In the genomic region with DNA sequence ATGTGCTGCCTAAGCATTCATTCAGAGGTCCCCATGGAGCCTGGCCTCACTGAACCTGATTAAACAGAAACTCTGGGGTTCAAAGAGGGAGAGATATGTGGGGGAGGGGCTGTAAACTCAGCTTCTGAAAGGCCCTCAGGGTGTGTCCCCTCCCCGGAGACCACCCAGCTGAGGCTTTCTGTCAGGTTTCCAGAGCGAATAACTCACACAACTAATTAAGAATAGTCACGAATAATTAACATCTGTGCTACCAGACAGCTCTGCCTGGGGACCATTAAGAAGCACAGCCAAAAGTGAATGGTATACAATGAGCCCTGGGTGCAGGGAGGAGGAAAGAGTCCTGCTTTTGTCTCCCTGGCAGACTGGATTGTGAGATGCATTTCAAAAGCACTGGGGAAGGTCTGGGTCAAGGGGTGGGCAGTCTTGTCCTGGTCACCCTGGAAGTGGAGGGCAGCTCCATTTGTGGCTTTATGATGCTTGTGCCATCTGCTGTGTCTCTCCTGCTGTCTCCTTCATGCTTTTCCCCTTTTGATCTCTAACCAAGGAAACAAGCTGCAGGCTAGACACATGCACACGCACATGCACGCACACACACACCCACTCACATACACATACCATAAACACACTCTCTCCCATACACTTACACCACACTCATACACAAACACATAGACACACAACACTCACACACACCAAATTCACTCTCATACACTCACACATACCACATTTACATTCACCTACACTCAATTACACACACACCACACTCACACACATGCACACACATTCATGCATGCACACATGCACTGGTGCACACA, we compare ENCODE assay signal across 8 mouse cellular contexts. TPM values are rescaled to one million over a fixed set of nuclear protein-coding genes. Genes with fewer than 3 reads are reported as not detected.
A peak's percentile ranks its signal among the peaks of the same experiment; 100 is the strongest.
DNase-seq lines count a peak whose midpoint lies in the region; ATAC-seq and TF ChIP-seq lines count a peak whose summit lies in the region.
"Had no signal": no experiment of that assay in that cellular context is flagged by ENCODE, and none has a peak within 500 bp of the region (broad histone marks: within the 10 kb centered on the region; RNA-seq: fewer than 3 reads in every experiment).

No protein-coding gene starts in this region.

- H3K9me3 ChIP-seq in embryonic facial prominence, embryonic 14.5 days (ENCODE audit: control insufficient read depth, low read length): no peaks in the 10 kb centered on the region
- no peaks in the 10 kb centered on the region for H3K9me3 ChIP-seq in hindbrain, embryonic 15.5 days
- H3K9me3 ChIP-seq in neural tube, embryonic 11.5 days (ENCODE audit: control insufficient read depth, low read length): no peaks in the 10 kb centered on the region

- 34% methylated on average over 5 of the region's 5 CpGs for WGBS in embryonic facial prominence, embryonic 14.5 days
- WGBS in hindbrain, embryonic 15.5 days: 5% methylated on average over 5 of the region's 5 CpGs
- WGBS in neural tube, embryonic 11.5 days: 12% methylated on average over 5 of the region's 5 CpGs
- 81% methylated on average over 5 of the region's 5 CpGs for WGBS in thymus, adult 2 months

- no peak overlapping the region for H3K27ac ChIP-seq in embryonic facial prominence, embryonic 14.5 days (replicated peaks; ENCODE audit: low read depth, low read length)
- H3K27ac ChIP-seq in hindbrain, embryonic 15.5 days (replicated peaks): peak overlapping the region; percentile 32
- H3K27ac ChIP-seq in neural tube, embryonic 11.5 days (ENCODE audit: low read depth, low read length): peak overlapping the region; percentile 86
- H3K27ac ChIP-seq in thymus, adult 2 months (ENCODE audit: control insufficient read depth, insufficient read depth, low read length): no peak overlapping the region

- no peaks in the 10 kb centered on the region for H3K36me3 ChIP-seq in embryonic facial prominence, embryonic 14.5 days (ENCODE audit: control insufficient read depth, insufficient read depth, low read length)
- H3K36me3 ChIP-seq in hindbrain, embryonic 15.5 days: no peaks in the 10 kb centered on the region
- no peaks in the 10 kb centered on the region for H3K36me3 ChIP-seq in neural tube, embryonic 11.5 days (ENCODE audit: control insufficient read depth, insufficient read depth, low read length)
- H3K36me3 ChIP-seq in thymus, adult 2 months (ENCODE audit: control insufficient read depth, insufficient read depth, low read length): no peaks in the 10 kb centered on the region

- no peak overlapping the region for H3K4me3 ChIP-seq in embryonic facial prominence, embryonic 14.5 days (ENCODE audit: low read depth, low read length)
- no peak overlapping the region for H3K4me3 ChIP-seq in hindbrain, embryonic 15.5 days
- H3K4me3 ChIP-seq in neural tube, embryonic 11.5 days (ENCODE audit: low read depth, low read length): no peak overlapping the region
- no peak overlapping the region for H3K4me3 ChIP-seq in thymus, adult 2 months (ENCODE audit: control insufficient read depth, insufficient read depth, low read length)

- TF ChIP-seq POLR2A in brain, embryonic 14.5 days (IDR thresholded peaks at IDR 0.05; ENCODE audit: borderline replicate concordance, extremely low read depth, insufficient read depth, insufficient read length, poor library complexity, severe bottlenecking): no peak
- TF ChIP-seq POLR2A in thymus, adult 2 months (IDR thresholded peaks at IDR 0.05; ENCODE audit: control insufficient read depth, extremely low read depth, insufficient read depth, low read length, poor library complexity): no peak

- H3K9ac ChIP-seq in embryonic facial prominence, embryonic 14.5 days (ENCODE audit: low read depth, low read length): no peak overlapping the region
- H3K9ac ChIP-seq in hindbrain, embryonic 15.5 days: no peak overlapping the region
- peak overlapping the region; percentile 2; the same call in 1 of the 2 replicates for H3K9ac ChIP-seq in neural tube, embryonic 11.5 days (ENCODE audit: low read length)

- H3K4me2 ChIP-seq in embryonic facial prominence, embryonic 14.5 days (ENCODE audit: low read depth, low read length): no peak overlapping the region
- H3K4me2 ChIP-seq in hindbrain, embryonic 15.5 days: no peak overlapping the region
- no peak overlapping the region for H3K4me2 ChIP-seq in neural tube, embryonic 11.5 days (ENCODE audit: low read depth)

- no peaks in the 10 kb centered on the region for H3K27me3 ChIP-seq in embryonic facial prominence, embryonic 14.5 days (replicated peaks; ENCODE audit: control insufficient read depth, insufficient read depth, low read length)
- no peaks in the 10 kb centered on the region for H3K27me3 ChIP-seq in hindbrain, embryonic 15.5 days
- H3K27me3 ChIP-seq in neural tube, embryonic 11.5 days (ENCODE audit: control insufficient read depth, insufficient read depth, low read length): no peaks in the 10 kb centered on the region
- no peaks in the 10 kb centered on the region for H3K27me3 ChIP-seq in thymus, adult 2 months (ENCODE audit: control insufficient read depth, insufficient read depth, low read length)

- DNase-seq in brain, embryonic 14.5 days (ENCODE audit: low read depth): peak; percentile 93
- peak; percentile 69 for DNase-seq in embryonic facial prominence, embryonic 14.5 days (ENCODE audit: low spot score)
- peak; percentile 81 for DNase-seq in neural tube, embryonic 11.5 days (ENCODE audit: low spot score)
- DNase-seq in urinary bladder, postnatal 10 days (ENCODE audit: low spot score): no peak
- DNase-seq in thymus, adult 2 months: no peak
- no peak for DNase-seq in cerebellum, adult 11 months
- DNase-seq: kidney, adult 11 months had no signal

- ATAC-seq in embryonic facial prominence, embryonic 14.5 days (ENCODE audit: low read depth): peak; percentile 90
- ATAC-seq in hindbrain, embryonic 15.5 days (ENCODE audit: low FRiP score, low read depth): peak; percentile 63
- peak; percentile 98 for ATAC-seq in neural tube, embryonic 11.5 days (ENCODE audit: insufficient read depth, low FRiP score, low TSS enrichment)

- TF ChIP-seq CTCF in brain, embryonic 14.5 days (IDR thresholded peaks at IDR 0.05; ENCODE audit: borderline replicate concordance, extremely low read depth, insufficient read depth, insufficient read length): no peak
- TF ChIP-seq CTCF in thymus, adult 2 months (IDR thresholded peaks at IDR 0.05; ENCODE audit: borderline replicate concordance, control insufficient read depth, extremely low read depth, insufficient read depth, low read length, poor library complexity): no peak

- H3K4me1 ChIP-seq in embryonic facial prominence, embryonic 14.5 days (ENCODE audit: control insufficient read depth, insufficient read depth, low read length): no peaks in the 10 kb centered on the region
- H3K4me1 ChIP-seq in hindbrain, embryonic 15.5 days (replicated peaks): peaks cover 16% of the 10 kb centered on the region
- peaks cover 5% of the 10 kb centered on the region for H3K4me1 ChIP-seq in neural tube, embryonic 11.5 days (ENCODE audit: control insufficient read depth, insufficient read depth, low read length)
- no peaks in the 10 kb centered on the region for H3K4me1 ChIP-seq in thymus, adult 2 months (replicated peaks; ENCODE audit: control insufficient read depth, insufficient read depth, low read length)

RNA-seq across cellular contexts. Expression of gene Frmd4b, which starts 49.7 kb away (rescaled TPM):
- 30.4 and 32.7 TPM in 2 replicates for polyA plus RNA-seq in brain, embryonic 14.5 days (2012; rRNA removed)
- 17.5 and 18.9 TPM in 2 replicates for polyA plus RNA-seq in embryonic facial prominence, embryonic 14.5 days (2014; fragmentation: Nextera tagmentation; extraction: Ambion mirVana)
- 22.1 and 22.7 TPM in 2 replicates for polyA plus RNA-seq in hindbrain, embryonic 15.5 days (2015; fragmentation: Nextera tagmentation; extraction: Ambion mirVana)
- polyA plus RNA-seq in neural tube, embryonic 11.5 days (2014; fragmentation: Nextera tagmentation; extraction: Ambion mirVana): 45.2 and 50.5 TPM in 2 replicates
- polyA plus RNA-seq in thymus, adult 2 months (2012; rRNA removed): 8.2 and 9.4 TPM in 2 replicates

Comparison
In these comparisons a context has a peak if more than half of its experiments do, and no peak if none do; other contexts are left out.
1. DNase-seq: peak in brain, embryonic 14.5 days (single experiment), embryonic facial prominence, embryonic 14.5 days (single experiment) and neural tube, embryonic 11.5 days (single experiment); none in urinary bladder, postnatal 10 days (single experiment), thymus, adult 2 months (single experiment) and cerebellum, adult 11 months (single experiment).
2. H3K27ac ChIP-seq: peak in hindbrain, embryonic 15.5 days (single experiment) and neural tube, embryonic 11.5 days (single experiment); none in embryonic facial prominence, embryonic 14.5 days (single experiment) and thymus, adult 2 months (single experiment).
3. Peak in every context shown above with its lines, with median percentiles within 50 percentile points of each other: ATAC-seq.